Mouse (Mus musculus): ENCODE measurements at regions not wholly inside any gene's neighbourhood (a gene's known extent, or its start where the extent isn't known, plus 50 kb on each side); places are given as distances from the start of the nearest gene placed in this dataset.

DNA sequence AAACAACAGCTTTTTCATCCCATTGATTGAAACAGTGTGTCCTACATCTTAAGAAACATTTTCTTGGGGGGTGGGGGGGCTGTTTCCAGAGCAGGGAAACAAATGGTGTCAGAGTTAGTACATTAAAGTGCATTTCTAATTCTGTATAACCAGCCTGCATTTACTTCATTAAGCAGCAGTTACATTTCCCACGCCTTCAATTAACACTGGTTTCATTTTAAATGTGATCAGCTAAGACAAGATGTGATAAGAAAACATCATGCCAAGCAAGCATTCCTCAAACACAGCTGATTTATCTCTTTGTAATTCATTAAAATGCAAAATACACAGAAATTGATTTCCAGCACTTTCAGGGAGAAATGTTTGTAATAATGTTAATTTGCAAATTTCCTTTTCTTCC is 122.0 kb downstream of the Olfr1505 start:
- in situ Hi-C loops (cut with MboI, MseI): no loop called here

DNA sequence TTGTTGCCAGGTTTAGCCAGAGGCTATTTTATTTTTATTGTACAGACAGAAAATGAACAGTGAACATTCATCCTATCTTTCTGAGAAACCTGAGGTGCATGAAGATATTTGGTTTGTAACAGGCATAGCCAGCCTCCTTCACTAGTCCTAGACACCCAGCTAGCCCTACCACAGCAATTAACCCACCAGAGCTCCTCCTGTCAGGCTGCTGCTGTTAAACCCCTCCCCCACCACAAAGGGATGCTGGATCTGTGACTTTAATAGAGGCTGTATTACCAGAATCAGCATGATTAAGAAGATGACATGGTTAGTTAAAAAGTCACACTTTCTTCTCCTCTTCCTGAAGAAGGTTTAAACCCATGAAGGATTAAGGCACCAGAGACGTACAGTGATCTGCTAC is 122.5 kb downstream of the Olfr1505 start:
- in situ Hi-C loops (cut with MboI, MseI): no loop called here

DNA sequence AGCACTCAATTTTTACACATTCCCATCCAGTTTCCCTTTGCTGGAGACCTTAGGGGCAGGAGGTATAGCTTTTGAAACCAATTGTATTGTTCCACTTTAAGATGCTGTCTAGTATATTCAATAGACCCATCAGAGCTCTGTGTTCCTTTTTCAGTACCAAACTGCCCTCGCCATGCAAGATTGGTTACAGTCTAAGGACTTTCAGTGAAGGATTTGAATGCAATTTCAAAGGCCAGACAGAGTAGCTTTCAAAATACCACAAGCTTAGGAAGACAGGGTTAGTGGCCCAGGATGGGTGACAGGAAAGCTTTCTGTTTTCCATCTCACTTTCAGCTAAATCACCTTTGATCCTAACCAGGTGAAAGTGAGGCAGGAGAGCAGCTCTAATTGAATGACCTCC is 123.4 kb downstream of the Olfr1505 start:
- in situ Hi-C loops (cut with MboI, MseI): no loop called here

DNA sequence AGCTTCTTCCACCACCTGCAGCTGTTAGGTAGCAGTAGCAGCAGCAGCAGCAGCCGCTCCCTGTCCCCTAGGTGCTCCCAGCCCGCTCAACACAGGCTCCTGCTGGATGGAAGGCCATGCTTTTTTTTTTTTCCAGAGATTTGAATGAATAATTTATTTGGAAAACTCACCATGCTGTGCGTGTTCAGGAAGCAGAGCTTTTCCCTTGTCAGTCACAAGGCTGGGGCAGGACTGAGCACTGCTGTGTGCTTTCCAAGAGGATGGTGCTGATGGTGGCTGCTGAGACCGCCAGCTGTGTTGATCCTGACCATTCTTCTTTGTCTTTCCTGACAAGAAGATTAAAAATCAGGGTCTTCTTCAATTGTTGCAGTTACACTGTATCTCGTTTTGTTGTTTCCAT is 129.4 kb downstream of the Olfr1505 start:
- in situ Hi-C loops (cut with MboI, MseI): loop anchor here in 1 of 2 experiments (10.0 kb wide), 1 partner anchor 58 kb away; no protein-coding TSS in a partner anchor

DNA sequence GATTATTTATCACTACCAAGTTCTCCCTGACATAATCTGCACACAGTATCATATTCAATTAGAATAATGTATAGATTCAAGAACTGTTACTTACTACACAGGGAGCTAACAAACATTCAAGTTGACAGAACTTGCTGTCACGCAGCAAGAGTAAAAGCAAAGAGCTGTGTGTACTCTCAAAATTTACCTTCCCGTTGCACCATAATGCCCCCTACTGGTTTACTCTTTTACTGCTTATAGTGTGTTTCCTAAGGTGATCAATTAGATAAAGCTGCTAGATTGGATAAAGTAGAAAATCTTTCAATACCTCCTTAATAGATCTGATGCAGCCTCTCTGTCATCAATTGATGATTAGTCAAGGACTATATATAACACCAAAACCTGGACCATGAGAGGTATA is 132.1 kb downstream of the Olfr1505 start:
- in situ Hi-C loops (cut with MboI, MseI): loop anchor here in 1 of 2 experiments (10.0 kb wide), 1 partner anchor 61 kb away; no protein-coding TSS in a partner anchor

DNA sequence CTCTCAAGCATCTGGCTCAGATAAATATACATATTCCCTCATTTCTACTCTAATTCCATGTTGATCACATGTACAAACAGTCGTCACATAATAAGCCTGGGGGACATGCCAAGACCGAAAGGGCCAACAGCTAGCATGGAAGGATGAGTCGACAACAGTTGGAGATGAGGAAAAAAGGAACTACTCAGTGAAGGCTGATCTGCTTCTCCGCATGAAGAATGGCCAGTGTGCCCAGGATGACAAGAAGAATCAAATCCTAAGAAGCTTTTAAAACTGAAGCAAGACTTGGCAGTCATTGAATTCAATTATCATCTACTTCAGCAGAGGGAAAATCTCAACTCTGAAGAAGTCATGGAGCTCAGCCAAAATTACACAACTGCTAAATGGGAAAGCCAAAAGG is 138.7 kb downstream of the Olfr1505 start:
- in situ Hi-C loops (cut with MboI, MseI): no loop called here

DNA sequence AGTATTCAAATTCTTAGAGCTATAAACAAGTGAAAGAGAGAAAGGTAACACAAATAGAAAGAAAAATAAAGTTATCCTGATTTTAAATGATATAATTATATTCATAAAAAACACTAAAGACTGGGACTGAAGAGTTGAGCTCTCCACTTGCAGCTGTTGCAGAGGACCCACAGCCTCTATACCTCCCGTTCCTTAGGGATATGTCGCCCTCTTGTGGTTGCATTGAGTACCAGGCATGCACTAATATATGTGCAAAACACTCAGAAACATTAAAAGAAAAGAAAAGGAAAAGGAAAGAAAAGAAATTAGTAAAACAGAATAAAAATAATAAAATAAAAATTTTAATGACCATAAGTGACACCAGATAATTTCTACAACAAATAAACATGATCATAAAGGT is 167.2 kb downstream of the Olfr1505 start:
- in situ Hi-C loops (cut with MboI, MseI): loop anchor here (10.0 kb wide), 2 partner anchors 106 to 564 kb away; no protein-coding TSS in a partner anchor

DNA sequence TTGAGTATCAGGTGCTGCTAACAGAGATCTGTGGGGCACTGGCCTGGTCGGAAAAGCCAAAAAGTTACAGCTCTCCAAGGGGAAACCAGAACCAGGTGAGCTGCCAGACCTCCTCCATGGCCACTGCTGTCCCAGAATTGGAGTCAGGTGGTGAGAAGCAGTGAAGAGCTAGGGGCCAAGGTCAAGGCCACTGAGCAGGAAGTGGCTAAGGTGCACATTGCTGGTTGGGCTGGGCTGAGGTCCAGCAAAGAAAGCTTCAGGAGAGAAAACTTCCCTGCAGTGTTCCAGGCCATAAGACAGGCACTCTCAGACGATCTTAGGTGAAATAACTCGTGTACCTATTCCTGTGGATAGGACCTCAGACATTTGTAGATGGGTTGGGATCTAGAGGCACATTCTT is 171.4 kb downstream of the Olfr1505 start:
- in situ Hi-C loops (cut with MboI, MseI): loop anchor here (10.0 kb wide), 2 partner anchors 110 to 560 kb away; no protein-coding TSS in a partner anchor

DNA sequence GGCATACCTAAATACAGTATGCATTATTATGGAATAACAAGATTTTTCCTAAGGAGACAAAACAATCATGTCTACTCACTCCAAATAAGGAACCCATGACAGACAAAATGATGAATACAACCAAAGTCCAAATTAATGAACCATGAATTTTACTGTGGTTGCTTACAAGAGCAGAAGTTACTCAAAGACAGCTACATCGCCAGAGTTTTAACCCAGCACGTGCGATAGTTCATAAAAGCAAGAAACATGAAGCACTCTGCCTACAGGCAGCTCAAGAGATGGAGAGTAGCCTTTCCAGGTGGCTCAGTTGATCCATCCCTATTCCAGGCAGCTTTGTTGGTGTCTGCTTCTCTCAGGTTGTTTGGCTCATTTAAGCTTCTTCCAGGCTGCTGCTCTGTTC is 176.8 kb downstream of the Olfr1505 start:
- in situ Hi-C loops (cut with MboI, MseI): no loop called here

DNA sequence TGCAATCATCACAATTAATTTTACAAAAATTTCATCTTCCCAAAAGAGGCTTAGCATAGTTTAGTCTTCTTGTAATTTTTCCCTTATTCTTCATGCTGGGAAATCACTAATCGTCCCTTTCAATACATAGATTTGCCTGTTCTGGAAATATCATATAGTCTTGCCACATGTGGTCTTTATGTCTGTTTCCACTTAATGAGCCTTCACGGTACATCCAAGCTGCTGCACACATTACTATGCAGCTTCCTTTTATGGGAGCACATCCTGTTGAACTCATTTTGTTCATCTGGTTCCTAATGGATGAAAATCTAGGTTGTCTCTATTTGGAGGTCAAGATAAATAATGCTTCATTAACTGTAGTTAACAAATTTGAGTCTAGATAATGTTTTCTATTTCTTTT is 180.9 kb downstream of the Olfr1505 start:
- in situ Hi-C loops (cut with MboI, MseI): no loop called here

DNA sequence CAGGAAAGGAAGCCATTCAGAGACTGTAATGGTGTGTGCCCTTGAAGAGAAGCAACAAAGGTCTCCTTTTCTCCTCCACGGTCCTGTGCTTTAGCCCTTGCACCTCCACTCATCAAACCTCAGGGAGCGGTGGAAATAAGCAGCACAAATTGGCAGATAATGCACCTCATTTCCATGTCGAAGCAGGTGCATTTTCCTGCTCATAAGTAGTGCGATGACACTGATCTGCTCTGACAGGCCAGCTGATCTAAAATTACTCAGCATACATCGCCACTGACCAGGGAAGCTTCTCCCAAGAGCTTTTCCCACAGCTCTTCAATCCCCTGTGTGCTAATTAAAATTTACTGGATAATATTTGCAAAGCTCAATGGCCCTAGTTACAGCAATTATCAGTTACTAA is 182.9 kb downstream of the Olfr1505 start:
- in situ Hi-C loops (cut with MboI, MseI): no loop called here

DNA sequence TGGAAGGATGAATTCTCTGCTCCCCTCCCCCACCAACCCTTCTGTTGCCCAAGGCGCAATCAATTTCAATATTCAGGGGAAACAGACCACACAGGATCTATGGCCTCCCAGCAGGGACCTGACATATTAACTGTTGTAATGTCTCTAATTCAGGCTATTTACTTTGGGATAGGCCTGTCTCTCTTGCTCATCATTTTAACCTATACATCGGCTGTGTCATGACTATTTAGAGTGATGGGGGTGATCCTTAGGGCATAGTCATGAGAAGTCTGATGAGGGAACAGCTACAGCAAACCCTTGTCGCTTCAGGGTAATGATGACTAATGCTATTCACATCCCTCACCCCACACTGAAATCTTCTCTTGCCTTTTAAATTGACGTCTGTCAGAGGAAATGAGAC is 195.8 kb downstream of the Olfr1505 start:
- in situ Hi-C loops (cut with MboI, MseI): no loop called here

DNA sequence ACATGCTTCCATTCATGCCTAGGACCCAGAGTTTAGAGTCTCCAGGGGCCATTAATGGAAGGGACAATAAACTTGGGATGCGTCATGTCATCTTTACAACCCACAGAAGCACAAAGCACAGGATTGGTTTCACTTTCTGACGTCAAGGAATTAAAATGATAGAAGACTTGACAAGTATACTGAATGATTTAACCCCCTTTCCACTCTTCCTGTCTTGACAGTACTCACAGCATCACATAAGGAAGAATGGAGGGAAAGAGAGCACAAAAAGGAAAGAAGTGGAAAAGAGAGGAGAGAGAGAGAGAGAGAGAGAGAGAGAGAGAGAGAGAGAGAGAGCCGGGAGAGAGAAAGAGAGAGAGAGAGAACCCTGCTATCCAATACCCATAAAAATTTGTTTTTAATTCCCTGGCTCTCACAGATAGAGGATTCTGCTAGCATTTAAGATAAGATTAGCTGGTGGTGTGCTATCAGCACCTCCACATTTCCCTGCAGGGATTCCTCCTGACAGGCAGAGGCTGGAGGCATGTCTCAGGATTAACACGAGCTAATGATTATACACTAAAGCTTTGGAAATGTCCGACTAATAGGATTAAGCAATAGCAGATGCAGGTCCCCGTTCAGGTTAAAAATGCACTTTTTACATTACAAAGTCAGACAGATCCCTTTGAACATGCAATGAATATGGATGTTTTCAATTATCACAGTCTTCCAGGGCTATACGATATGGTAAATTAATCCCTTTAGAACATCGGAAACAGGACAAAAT is 210.2 kb downstream of the Olfr1505 start:
- in situ Hi-C loops (cut with MboI, MseI): no loop called here

DNA sequence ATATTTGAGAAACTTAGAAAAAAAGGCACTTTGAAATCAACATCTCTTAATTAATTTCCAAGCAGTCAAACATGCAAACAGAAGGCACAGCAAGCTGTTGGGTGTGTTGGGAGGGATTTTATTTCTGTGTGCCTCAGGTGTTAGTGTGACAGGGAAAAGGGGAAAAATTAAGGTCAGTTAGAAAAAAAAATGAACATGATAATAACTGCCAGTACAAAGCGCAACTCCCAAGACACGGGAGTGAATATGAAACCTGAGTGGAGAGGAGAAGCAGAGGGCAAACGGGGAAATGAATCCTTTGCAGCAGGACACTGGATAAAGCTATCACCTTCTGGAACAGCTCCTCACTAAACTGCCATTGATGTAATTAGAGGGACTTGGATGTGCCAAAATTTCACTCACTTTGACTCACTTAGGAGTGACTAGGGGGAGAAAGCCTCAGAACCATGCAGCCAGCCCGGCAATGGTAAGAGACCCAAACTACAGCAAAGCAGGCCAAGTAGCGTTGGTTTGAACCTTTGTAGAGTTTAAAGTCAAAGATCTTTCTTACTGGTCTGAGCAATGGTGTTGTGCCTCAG is 211.0 kb downstream of the Olfr1505 start:
- in situ Hi-C loops (cut with MboI, MseI): no loop called here

DNA sequence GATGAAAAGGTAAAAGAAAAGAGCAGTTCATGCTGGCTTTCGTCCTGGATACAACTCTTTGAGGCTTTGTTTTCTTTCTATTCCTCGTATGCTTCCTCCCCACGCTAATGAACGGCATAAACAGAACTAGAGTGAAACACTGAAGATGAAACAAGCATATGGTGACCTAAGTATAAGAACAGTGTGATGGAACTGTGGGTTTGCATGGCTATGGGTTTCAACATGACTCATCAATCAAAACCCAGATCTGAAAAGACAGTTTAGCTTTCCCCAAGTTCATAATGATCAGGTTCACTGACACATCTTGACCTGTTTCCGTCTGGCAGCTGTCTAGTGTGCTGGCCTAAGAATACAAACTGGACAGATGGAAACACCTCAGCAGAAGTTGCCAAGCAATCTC is 211.7 kb downstream of the Olfr1505 start:
- in situ Hi-C loops (cut with MboI, MseI): no loop called here

DNA sequence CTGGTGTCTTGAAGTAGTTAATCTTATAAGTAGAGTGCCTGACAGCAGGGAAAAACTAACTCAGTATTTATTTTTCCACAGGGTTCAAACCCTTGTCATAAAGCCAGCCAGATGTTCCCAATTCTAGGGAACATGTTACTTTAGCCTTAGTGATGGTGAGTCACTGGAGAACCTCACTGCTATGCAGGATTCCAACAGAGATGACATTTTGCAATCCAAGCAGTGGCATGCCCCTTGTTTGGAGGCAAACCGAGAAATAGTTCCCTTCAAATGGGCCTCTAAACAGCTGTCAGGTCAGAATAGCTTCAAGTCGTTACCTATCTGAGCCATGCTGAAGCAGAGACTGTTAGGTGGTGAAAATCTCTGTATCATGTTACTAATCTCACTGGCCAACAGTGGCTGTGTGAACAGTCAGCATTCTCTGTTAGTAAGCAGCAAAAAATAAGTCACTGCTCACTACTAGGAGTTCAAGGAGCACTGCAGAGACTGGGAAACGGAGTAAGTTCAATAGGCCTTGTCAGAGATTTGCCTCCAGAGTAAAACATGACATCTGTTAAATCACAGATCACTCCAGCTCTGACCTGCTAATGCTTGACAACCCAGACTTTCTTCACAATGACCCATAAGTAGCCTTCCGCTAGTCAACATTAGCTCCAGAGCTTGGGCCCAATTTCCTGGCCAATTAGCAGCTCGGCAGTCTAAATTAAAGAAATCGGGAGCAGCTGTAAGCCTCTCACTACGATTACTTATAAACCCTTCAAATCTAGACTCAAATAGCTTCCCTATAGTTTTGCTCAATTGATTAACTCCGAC is 215.3 kb downstream of the Olfr1505 start:
- in situ Hi-C loops (cut with MboI, MseI): no loop called here

DNA sequence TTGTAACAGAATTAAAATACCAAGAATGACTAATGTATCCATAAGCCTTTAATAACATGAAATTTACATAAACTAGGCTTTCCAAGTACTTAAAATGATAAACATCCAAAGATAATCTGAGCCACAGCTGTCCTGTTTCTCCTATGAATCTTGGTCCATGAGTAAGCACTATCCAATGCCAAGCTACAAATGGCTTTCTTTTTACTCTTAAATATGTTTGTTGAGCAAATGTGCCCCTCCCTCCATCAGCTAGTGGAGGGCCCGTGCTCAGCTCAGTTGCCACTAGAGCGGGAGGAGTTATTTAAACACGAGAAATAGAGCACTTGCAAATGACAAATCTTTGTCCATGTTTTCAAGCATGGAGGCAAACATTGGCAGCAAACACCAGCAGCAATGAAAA is 247.9 kb downstream of the Olfr1505 start:
- in situ Hi-C loops (cut with MboI, MseI): no loop called here

DNA sequence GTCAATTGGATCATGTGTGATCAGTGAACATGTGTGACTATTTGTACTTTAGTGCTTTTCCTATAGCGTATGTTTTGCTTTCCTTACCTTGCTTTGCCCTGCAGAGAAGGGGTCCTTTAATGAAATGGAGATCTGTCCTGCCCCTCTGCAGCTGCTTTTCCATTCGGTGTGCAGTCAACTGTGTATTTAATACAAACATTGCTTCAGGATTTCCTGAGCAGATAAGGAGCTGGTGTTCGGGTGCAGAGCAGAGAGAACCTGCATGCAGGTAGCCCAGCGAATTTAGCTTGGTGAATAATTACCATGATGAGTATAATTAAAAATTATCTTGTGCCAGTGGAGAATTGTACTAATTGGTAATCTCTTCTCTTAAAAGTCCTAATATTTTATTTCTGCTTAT is 249.4 kb downstream of the Olfr1505 start:
- in situ Hi-C loops (cut with MboI, MseI): no loop called here

DNA sequence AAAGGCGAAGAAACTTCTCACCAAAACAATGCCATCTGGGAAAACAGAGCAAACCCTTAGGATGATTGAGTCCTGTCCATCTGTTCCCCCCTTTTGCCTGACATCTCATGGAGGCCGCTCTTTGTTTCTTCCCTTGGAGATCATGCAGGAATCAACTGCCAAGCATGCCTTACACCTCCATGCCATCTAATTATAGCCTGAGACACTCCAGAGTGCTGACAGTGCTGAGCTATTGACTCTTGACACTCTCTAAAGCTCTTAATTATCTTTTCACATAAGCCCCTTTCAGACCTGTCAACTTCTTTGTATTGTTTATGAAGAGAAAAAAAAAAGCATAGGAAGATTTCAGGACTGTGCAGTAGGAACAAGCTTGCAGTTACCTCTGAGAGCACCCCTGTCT is 252.4 kb downstream of the Olfr1505 start:
- in situ Hi-C loops (cut with MboI, MseI): no loop called here

DNA sequence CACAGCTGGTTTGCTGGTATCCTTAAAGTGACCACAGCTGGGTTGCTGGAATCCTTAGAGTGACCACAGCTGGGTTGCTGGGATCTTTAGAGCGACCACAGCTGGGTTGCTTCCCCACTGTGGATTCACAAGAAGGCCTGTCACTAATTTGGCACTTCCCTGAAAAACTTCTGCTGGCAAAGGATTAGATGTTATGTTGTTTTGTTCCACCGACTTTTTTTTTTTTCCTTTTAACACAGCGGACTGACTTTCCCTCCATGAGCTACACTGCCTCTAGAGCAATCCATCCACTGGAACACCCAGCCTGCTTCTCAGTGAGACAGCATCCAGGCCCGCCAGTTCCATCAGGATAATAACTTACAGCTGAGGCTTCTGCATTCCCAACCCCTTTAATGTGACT is 266.9 kb downstream of the Olfr1505 start:
- in situ Hi-C loops (cut with MboI, MseI): loop anchor here in 1 of 2 experiments (10.0 kb wide), 1 partner anchor 425 kb away; no protein-coding TSS in a partner anchor

DNA sequence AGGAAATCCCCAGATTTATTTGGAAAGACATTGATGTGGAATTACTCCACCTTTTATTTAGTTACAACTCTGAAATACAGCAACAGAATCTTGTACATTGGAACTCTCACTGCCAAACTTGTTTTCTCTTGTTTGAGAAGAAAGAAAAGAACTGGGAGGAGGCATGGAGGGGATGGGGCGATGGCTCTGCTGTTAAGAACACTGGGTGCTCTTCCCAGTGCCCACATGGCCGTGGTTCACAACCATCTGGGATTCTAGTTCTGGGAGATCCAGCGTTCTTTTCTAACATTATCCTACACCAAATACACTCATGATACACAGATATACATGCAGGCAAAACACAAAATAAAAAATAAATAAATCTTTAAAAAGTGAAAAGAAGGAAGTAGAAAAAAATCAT is 267.6 kb downstream of the Olfr1505 start:
- in situ Hi-C loops (cut with MboI, MseI): loop anchor here in 1 of 2 experiments (10.0 kb wide), 1 partner anchor 426 kb away; no protein-coding TSS in a partner anchor
